Mouse (Mus musculus): ENCODE measurements around the gene Slc4a4.

Gene Slc4a4

DNA sequence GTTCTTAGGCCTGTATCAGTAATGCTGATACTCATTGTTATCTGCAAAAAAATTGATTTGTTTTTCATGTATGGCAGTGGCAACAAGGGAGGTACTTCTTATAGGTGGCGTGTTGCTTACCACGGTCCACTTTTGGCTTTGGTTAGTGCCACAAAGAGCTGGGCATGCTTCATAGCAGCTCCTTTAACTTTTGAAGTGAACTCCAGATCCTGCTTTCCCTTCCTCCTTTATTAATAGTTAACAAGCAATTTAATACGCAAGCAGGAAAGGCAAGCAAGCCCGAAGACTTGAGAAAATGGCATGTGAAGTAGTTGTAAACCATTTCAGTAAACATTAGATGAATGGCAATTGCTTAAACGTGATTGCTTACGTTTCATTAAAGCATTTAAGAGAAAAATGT, 113.2 kb downstream of the Slc4a4 start:
- in situ Hi-C loops (cut with MboI): no loop called here

DNA sequence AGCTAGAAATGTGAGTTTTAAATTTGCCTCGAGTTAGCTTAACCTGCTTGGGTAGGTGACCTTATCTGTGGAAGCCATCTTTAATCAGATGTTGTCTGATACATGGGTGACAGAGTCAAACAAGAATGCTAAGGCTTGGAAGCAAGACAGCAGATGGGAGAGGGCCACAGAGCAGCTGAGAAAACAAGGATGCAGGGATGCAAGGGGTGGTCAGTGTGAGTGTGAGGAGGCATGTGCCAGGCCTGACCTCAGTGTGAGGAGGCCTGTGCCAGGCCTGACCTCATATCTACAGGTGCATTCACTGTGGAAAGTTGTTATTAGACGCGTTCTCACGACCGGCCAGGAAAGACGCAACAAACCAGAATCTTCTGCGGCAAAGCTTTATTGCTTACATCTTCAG, 114.0 kb downstream of the Slc4a4 start:
- in situ Hi-C loops (cut with MboI): no loop called here

DNA sequence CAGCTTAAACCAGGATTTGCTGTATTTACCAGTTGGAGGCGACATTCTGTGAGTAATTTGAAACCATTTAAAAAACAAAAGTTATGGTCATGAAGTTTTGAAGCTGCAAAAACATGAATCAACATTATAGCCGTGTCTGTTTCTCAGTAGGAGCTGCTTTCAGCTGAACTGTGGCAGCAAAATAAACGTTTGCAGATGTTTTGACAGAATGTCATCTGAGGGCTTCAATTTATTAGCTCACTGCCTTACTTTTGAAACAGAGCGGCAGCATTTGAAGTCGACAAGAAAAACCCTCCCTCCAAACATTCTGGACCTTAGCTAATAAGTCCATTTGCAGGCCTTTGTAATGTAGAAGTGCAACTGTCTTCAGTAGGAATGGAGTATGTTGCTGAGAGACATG, 123.5 kb downstream of the Slc4a4 start:
- in situ Hi-C loops (cut with MboI): no loop called here

DNA sequence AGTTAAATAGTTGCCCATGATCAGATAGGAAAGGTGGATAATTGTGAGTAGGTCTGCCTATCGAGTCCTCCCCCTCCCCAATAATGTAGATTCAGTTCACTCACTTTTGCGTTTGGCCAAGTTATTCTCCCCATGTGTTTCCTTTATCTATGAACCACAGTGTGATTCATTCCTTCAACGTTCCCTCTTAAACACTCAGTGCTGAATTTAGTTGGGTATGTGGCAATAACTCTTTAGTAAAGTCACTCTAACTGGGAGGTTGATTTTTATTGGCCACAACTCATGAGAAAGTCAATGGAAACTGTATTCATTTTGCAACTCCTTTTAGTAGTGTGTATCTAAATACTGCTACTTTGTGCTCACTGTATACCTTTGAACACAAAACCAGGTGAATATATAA, 125.8 kb downstream of the Slc4a4 start:
- in situ Hi-C loops (cut with MboI): no loop called here

DNA sequence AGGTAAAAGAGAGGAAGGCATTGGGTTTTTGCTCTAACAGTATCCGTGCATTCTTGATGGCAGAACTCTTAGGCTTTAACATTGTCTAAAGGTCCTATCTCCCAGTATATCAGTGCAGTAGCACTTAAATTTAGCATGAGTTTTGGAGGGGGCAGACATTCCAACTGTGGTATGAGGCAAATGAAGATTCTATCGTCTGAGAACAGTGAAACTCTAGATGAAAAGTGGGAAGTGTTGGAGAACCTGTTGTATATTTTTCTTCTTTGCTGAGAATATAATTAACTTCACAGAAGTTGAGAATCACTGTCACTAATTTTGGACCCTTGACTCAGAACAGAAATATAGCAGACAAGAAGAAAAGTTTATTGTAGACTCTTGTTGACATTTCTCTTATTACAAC, 128.2 kb downstream of the Slc4a4 start:
- in situ Hi-C loops (cut with MboI): no loop called here

DNA sequence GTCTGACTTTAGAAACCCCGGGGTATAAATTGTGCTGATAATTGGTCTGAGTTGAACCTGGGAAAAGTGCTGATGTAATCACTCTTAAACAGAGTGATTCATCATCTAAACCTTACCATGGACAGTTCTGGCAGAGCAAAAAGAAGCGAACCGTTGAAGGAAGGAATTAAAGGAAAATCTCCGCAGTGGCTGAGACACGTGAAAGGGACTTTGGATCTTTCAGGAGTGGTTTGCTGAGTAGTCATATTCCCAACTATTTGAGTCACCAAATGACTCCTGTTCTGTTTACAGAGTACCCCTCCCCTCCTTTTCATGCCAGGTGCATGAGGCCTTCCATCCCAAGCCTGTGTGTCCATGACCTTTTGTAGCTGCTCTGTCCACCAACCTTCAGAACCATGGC, 129.3 kb downstream of the Slc4a4 start:
- in situ Hi-C loops (cut with MboI): no loop called here

DNA sequence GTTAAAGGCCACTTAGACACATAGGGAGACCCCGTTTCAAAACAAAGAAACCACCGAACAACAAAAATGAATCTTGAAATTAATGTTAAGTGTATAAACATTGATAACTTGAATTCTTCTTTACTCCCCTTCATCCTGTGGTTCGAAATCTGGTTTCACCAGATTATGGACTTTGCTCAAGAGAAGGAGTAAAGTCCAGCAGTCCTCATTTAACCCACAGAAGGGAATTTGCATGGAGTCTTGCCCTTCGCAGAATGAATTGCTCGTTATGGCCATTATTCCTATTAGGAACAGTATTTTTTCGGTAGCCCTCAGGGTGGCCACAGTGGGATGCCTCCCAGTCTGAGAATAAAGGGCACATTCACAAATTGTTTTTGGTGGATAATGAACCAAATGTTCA, 131.9 kb downstream of the Slc4a4 start:
- in situ Hi-C loops (cut with MboI): no loop called here

DNA sequence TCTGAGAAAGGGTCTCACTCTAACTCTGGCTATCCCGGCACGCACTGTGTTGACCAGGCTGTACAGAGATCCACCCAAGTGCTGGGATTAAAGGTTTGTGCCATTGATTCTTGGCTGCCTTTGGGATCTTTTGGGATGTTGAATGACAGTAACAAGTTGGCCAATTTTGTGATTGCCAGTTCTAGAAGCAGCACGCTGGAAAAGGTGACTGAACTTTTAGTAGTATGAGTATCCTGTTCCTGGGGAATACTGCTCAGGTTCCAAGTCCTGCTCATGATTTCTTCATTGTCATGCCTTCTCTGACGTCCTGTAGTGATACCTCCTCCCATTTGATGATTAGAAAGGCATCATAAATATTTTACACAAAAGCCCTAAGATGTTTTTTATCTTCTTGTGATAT, 137.8 kb downstream of the Slc4a4 start:
- in situ Hi-C loops (cut with MboI): no loop called here

DNA sequence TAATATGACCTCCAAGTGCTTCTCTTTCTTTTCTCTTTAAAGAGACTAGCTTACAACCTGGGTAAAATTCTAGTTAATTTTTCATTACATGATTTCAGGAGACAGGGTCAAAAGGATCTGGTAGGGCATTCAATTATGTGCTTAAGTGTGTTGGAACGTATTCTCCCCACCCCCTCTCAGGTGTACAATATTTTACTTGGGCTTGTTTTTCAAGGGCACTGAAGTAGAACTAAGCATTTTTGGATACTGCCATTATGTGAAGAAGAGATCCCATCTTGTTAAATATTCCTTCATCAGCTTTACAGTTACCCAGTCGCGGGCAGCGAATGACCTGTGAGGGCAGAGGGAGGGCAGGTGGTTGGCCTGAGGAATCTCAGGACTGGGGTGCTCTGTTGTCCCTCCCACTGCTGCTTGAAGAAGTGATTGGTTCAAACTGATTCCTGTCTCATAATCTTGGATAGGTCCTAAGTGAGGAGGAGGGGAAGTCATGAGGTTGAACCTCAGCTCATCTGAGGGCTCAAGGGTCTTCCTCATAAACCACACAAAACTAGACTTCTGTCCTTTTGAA, 141.0 kb downstream of the Slc4a4 start:
- in situ Hi-C loops (cut with MboI): no loop called here

DNA sequence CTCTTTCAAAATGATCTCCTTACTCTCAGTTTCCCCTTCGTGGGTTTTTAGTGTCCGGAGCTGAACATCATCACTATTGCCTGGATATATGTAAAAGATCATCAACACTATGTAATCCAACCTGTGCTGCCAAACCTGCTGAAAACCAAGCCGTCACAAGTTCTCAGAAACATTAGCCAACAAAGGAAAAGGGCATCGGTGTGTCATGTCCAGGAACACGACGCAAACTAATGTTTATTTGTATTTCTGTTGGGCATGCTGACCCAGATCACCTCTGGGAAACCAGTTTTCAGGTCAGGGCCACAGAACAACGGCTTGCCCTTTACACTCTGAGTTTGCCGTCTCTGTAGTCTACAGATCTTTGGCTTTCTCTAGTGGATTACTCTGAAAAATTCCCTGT, 146.0 kb downstream of the Slc4a4 start:
- in situ Hi-C loops (cut with MboI): no loop called here

DNA sequence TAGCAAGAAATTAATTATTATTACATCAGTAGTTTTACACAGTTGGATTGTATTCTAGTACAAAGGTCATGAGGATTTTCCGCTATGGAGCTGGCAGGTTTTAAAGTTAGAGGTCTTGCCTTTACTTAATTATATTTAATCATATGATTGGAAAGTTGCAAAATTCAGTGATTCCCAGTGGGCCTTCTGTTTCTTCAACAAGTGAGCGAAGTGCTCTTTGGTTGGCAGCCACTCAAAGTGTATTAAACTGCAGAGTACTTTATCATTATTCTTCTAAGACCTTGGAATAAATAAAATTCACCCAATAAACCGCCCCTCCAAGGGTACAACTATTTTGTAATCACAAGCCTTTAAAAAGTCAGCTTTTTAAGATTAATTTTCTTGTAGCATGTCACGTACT, 146.6 kb downstream of the Slc4a4 start:
- in situ Hi-C loops (cut with MboI): no loop called here

DNA sequence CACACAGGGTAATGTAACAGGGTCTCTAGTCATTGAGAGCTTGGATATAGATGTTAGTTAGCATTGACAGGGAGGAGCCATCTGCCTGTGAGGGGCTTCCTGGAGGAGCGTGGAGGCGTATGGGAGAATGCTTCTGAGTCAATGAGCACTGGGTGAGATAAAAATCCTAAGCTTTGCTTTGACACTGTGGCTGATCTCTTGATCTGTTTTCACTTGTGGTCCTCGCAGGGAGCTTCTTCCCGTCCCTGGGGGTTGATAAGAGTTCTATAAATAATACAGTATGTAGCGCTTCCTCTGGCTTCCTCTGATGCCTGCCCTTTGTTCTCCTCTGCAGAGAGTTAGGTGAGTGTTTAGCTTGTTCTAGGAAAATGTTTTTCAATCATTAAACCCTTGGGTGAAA, 149.5 kb downstream of the Slc4a4 start:
- in situ Hi-C loops (cut with MboI): no loop called here

DNA sequence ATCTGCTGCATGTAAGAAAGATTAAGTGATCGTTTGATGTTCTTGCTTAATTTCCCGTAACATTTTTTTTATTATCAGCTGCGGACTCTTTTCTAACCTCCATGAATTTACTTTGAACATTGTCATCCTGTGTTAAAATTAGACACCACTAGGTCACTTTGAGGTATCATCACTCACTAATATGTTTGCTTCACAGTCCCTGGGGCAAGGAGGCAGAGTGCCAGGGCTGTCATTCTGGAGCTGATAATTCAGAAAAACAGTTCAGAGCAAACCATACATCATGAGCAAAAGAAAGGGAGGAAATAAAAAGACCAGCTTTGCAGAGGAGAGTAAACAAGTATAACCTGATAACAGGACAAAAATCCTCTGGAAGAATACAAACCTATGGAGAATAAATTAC, 154.2 kb downstream of the Slc4a4 start:
- in situ Hi-C loops (cut with MboI): no loop called here

DNA sequence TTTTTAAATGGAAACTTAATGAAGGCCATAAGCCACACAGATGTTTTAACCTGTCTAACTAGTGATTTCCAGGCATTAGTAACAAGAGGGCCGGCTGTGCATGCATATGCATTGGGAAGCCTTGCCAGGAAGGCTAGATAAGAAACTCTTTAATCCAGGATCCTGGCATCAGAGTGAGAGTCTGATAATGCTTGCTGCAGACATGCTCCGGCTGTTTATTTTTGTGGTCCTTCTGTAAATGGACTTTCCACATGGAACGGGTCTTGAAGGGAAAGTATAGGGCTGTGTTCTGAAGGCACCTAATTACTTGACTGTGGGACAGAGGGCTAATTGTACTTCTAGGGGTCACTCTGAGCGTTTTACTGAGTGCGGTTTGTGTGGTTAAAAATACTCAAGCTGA, 157.2 kb downstream of the Slc4a4 start:
- in situ Hi-C loops (cut with MboI): no loop called here

DNA sequence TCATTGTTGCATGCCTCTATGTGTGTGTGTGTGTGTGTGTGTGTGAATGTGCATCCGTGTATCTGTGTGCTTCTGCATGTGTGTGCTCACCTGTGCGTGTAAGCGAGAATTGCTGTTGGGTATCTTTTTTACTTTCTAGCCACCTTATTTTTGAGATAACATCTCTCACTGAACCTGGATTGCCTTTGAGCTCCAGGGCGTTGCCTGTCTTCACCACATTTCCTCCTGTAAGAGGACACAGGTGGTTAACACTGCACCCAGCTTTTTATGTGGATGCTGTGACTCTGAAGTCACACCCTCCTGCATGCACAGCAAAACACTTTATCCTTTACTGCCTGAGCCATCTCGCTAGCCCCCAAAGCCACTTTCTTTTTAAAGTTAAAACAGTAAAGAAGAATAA, 158.2 kb downstream of the Slc4a4 start:
- in situ Hi-C loops (cut with MboI): no loop called here

DNA sequence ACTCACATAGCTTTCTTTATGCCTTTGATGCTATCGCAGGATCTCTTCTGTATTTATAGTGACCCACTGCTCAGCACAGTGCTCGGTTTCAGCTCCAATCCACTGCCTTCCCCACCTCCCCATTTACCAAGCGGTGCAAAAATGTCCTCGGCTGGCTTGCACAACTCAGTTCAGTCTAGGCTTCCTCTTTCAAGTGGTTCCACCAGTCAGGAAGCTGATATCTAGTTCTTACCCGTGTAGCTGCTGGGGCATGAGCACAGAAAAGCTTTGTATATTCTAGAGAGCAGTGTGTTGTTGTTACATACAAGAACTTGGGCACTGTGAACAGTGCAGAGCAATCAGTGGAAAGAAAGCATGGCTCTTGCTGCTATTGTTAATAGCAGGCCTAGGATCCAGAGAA, 165.0 kb downstream of the Slc4a4 start:
- in situ Hi-C loops (cut with MboI): no loop called here

DNA sequence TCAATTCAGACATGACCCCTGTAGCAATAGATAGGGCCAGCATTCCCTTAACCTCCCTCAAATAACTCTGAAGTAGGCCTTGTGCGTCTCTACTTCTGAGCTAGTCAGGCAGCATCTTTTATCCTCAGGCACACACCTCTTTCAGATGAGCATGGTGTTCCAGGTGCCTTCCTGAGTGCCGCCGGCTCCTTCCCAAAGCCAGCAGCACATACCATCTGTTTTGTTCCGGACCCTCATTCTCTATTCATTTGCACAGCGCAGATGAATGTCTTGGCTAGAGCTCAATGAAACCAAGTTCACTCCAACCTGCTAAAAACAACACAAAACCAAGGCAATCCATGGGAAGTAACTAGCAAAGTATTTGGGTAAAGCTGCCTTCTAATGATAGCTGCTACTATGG, 165.6 kb downstream of the Slc4a4 start:
- in situ Hi-C loops (cut with MboI): no loop called here

DNA sequence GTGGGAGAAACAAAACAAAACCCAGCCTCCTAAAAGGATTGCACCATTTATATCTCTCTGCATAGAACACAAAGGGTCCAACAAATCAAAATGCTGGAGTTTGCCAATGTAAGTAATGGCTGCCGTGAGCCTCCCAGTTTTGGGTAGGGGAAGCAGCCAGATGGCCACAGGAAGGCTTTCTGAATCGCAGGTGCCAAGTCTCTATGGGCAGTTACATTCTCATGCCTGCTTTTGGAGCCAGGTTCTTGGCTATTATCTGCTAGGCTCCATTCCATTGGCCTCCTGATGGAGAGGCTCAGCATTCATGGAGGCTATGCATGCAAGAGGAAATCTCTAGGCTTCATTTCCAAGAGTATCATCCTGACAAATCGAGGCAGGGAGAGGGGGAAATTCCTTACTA, 169.0 kb downstream of the Slc4a4 start:
- in situ Hi-C loops (cut with MboI): no loop called here

DNA sequence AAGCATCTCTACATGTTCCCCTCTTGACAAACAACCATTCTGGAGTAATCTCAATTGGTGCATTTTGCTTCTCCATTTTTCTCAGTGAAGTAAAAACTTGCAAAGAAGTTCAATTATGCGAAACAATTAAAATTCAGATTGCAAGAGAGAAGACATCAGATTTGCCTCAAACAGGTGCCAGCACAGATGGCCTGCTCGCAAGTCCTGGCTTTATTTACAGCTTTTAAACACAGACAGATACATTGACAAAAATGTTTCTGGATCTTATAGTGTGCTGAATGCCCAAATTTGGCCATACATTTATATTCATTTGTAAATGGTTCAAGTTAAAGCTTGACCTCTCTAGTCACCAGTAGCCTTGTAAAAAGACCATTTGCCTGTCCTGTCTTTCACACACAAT, 169.8 kb downstream of the Slc4a4 start:
- in situ Hi-C loops (cut with MboI): no loop called here

DNA sequence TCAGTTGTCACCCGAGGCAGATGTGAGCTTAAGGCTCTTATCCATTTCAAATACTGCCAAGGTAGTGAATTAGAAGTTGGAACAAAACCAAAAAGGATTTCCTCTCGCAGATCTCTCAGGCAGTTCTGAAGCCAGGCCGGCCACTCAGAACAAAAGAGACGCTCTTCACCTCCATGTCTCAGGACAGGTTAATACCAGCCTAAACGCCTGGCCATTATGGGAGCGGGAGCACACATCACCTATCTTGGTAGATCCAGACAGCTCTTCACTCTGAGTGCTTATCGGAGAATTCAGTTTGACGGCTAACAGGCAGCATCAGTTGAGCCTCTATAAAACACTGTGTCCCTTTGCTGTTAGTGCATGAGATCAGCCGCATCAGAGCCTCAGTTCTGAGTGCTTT, 174.5 kb downstream of the Slc4a4 start:
- in situ Hi-C loops (cut with MboI): no loop called here

DNA sequence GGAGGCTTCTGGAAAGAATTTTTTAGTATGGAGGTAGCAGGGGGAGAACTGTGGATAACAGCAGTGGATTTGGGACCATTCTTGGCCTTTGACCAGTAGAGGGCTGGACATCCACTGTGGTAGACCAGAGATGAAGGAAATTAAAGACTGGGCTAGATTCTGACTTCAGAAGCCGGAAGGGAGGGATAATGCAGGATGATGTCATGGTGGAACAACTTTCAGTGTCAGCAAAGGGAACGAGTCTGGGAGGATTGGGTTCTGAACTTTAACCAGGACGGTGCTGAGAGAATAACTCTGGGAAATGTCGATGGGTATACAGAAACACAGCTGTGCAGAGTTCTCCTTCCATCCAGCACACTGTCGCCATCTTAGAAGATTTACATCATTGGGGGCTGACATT, 175.7 kb downstream of the Slc4a4 start:
- in situ Hi-C loops (cut with MboI): no loop called here

DNA sequence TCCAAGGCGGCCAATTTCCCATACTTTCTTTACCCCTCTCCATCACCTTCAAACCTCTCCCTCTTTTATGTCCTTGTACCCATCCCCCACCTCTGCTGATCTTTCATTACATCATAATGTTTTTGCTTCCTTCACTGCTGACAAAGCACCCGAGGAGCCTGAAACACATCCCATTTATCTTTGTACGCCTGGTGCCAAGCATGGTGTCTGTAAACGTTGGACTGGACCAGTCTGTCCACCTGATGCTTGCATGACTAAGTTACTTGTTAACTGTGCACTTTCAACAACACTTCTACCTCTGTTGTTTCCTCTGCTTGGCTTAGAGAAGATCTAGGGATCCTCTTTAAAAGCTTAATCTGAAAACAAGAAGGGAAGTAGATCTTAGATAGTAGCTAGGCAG, 180.5 kb downstream of the Slc4a4 start:
- in situ Hi-C loops (cut with MboI): no loop called here

DNA sequence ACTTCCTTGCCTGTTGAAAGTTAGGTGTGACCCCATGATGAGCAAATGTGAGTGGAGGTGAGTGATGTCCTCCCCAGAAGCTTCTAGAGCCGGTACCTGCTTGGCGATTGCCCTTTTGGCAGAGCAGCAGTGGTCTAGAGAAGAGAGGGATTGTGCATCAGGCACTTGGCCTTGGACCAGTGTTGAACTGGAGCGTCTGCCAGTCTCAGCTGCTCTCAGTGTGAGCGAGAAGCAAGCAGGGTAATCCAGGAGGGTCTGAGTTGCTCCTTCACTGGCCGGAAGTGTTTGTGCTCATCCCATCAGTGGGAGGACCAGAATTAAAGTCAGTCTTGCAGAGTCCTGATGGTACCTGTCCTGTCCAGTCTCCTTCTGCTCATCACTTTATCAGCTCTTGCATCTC, 181.5 kb downstream of the Slc4a4 start:
- in situ Hi-C loops (cut with MboI): no loop called here

DNA sequence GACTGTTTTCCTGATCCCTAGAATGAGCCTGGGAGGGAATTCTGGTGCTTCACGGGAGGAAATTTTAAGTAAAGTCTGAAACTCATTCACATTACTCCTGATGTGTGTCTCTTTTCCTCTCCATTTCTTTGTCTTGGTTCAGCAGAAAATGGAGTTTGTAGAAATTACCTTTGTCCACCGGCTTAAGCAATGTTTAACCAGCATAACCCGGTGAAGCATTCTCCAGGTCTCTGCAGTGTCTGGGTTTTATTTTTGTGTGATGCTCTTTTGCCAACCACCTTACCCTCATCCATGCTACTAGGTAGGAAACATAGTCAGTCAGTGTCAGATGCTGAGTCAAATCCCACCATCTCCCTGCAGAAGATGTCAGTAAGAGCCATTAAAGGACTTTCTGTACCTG, 183.4 kb downstream of the Slc4a4 start:
- in situ Hi-C loops (cut with MboI): no loop called here

DNA sequence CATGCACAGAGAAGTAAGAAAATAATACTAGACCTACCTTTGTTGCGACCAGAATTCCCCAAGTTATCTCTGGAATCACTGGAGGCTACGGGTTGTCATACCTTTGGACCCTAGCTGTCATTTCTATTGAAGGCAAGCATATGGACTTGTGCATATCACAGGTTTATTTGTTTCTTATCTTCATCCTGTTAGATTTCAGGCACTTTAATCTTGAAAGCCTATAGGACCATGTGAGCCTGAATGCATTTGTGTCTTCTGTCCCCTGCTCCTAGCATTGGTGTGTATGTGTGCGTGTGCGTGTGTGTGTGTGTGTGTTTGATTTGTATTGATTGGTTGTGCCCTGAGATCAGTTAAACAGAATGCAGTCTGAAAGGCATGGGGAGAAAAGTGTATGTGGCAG, 185.3 kb downstream of the Slc4a4 start:
- in situ Hi-C loops (cut with MboI): no loop called here
